8 mouse cellular contexts compared by ENCODE assay signal in genomic region chr16:30008451-30009357, GRCm38 (mm10). TPM values are rescaled to one million over a fixed set of nuclear protein-coding genes. Genes with fewer than 3 reads are reported as not detected.
DNase-seq lines count a peak whose midpoint lies in the region; ATAC-seq and TF ChIP-seq lines count a peak whose summit lies in the region.

No protein-coding gene starts in this region.

- H3K27me3 ChIP-seq in E14TG2a.4 (ENCODE audit: insufficient read depth, low read length) = peaks cover 20% of the 10 kb centered on the region
- H3K27me3 ChIP-seq in forebrain, embryonic 16.5 days (replicated peaks; ENCODE audit: control insufficient read depth, insufficient read depth, low read length) = 0 out of 2 replicates have a peak, but pooled peaks cover 2% of the 10 kb centered on the region
- no peaks in the 10 kb centered on the region for H3K27me3 ChIP-seq in lung, embryonic 15.5 days

- peak overlapping the region; percentile 56 for H3K27ac ChIP-seq in forebrain, embryonic 16.5 days (ENCODE audit: low read length)
- H3K27ac ChIP-seq in lung, embryonic 15.5 days = peak overlapping the region; percentile 98

- H3K4me3 ChIP-seq in E14TG2a.4 (replicated peaks; ENCODE audit: low read length) = peak overlapping the region; percentile 80
- peak overlapping the region; percentile 49 for H3K4me3 ChIP-seq in forebrain, embryonic 16.5 days (replicated peaks; ENCODE audit: low read length)
- peak overlapping the region; percentile 46 for H3K4me3 ChIP-seq in lung, embryonic 15.5 days

- H3K4me2 ChIP-seq in forebrain, embryonic 16.5 days (ENCODE audit: low read length) = peak overlapping the region; percentile 94
- H3K4me2 ChIP-seq in lung, embryonic 15.5 days = peak overlapping the region; percentile 89

- no peaks in the 10 kb centered on the region for H3K9me3 ChIP-seq in E14TG2a.4 (ENCODE audit: low read length)
- H3K9me3 ChIP-seq in forebrain, embryonic 16.5 days (ENCODE audit: control insufficient read depth, low read length) = 0 out of 2 replicates have a peak, but pooled peaks cover 2% of the 10 kb centered on the region
- no peaks in the 10 kb centered on the region for H3K9me3 ChIP-seq in lung, embryonic 15.5 days

- intact Hi-C loops in heart, postnatal 25 days (cut with DNase I) = loop anchor here (1.0 to 5.0 kb wide), 5 partner anchors 57 to 276 kb away; no protein-coding TSS in a partner anchor

- 2% methylated on average over 39 of the region's 62 CpGs for WGBS in forebrain, embryonic 16.5 days
- WGBS in lung, embryonic 15.5 days = under 1% methylated on average over 40 of the region's 62 CpGs

- no peak for TF ChIP-seq CTCF in E14TG2a.4 (conservative IDR thresholded peaks at IDR 0.05; ENCODE audit: low read length)

- DNase-seq in cerebellum, adult 11 months = peak; percentile 80
- peak; percentile 93 for DNase-seq in heart, postnatal 25 days (ENCODE audit: low spot score)
- peak; percentile 64 to 71 for DNase-seq in layer of hippocampus, adult 8-10 months (ENCODE audit: low spot score in 2 of 2)
- peak; percentile 64 for DNase-seq in ovary, postnatal 14 days (ENCODE audit: low spot score)
- DNase-seq in thymus, postnatal 25 days = peak; percentile 66

- H3K4me1 ChIP-seq in E14TG2a.4 (replicated peaks; ENCODE audit: low read depth, low read length) = peaks cover 63% of the 10 kb centered on the region
- peaks cover 15% of the 10 kb centered on the region for H3K4me1 ChIP-seq in forebrain, embryonic 16.5 days (replicated peaks; ENCODE audit: control insufficient read depth, insufficient read depth, low read length)
- peaks cover 35% of the 10 kb centered on the region for H3K4me1 ChIP-seq in lung, embryonic 15.5 days

- peak overlapping the region; percentile 63 for H3K9ac ChIP-seq in forebrain, embryonic 16.5 days (replicated peaks; ENCODE audit: low read depth, low read length)
- peak overlapping the region; percentile 53 for H3K9ac ChIP-seq in lung, embryonic 15.5 days

- no peaks in the 10 kb centered on the region for H3K36me3 ChIP-seq in E14TG2a.4 (ENCODE audit: insufficient read depth, low read length)
- no peaks in the 10 kb centered on the region for H3K36me3 ChIP-seq in forebrain, embryonic 16.5 days (ENCODE audit: control insufficient read depth, insufficient read depth)
- H3K36me3 ChIP-seq in lung, embryonic 15.5 days = no peaks in the 10 kb centered on the region

- peak; percentile 97 for ATAC-seq in forebrain, embryonic 16.5 days
- ATAC-seq in lung, embryonic 15.5 days (ENCODE audit: borderline replicate concordance, extremely low read depth, low FRiP score, low TSS enrichment) = peak; percentile 97

RNA-seq across cellular contexts. Expression of gene Hes1, which starts 55.5 kb away (rescaled TPM):
- polyA plus RNA-seq in forebrain, embryonic 16.5 days (2015; fragmentation: Nextera tagmentation; extraction: Ambion mirVana) = 9.6 and 14.5 TPM in 2 replicates
- total RNA-seq in heart, postnatal 25 days (2021) = 10 to 100 TPM; 24.0 to 27.4 TPM
- total RNA-seq in layer of hippocampus, adult 8-10 months (2022) = 10 to 100 TPM; 21.8 to 37.1 (median 23.1) TPM
- polyA plus RNA-seq in lung, embryonic 15.5 days (2015; fragmentation: Nextera tagmentation; extraction: Ambion mirVana) = 47.1 and 49.2 TPM in 2 replicates

Comparison
In these comparisons a context has a peak if more than half of its experiments do, and no peak if none do; other contexts are left out.
1. Peak in every context shown above with its lines: DNase-seq, ATAC-seq, H3K4me3 ChIP-seq and H3K27ac ChIP-seq.